Mouse (Mus musculus): ENCODE data around the gene Naglu.

Gene Naglu

GRCm38 (mm10) chr11:101069391-101070188 is at the start of gene Naglu:
TSS of gene Naglu (plus strand) at chr11:101070012.
- peak; percentile 92 to 95 for DNase-seq (ENCODE audit: low spot score in 2 of 2)

- DNase-seq (ENCODE audit: low spot score in 2 of 2) = peak in 1 of 2 experiments; percentile 38
These were observed 46.4 kb upstream of the Naglu start for GRCm38 (mm10) chr11:101023371-101023770.

GRCm38 (mm10) chr11:101024001-101024400 is 45.8 kb upstream of the Naglu start:
- no peak for DNase-seq (ENCODE audit: low spot score in 2 of 2)

GRCm38 (mm10) chr11:101027121-101027520 is 42.7 kb upstream of the Naglu start:
- DNase-seq (ENCODE audit: low spot score in 2 of 2) = no peak

- DNase-seq (ENCODE audit: low spot score in 2 of 2) = no peak
These were observed 40.5 kb upstream of the Naglu start for GRCm38 (mm10) chr11:101029320-101029719.

- no peak for DNase-seq (ENCODE audit: low spot score in 2 of 2)
These were observed 39.5 kb upstream of the Naglu start for GRCm38 (mm10) chr11:101030136-101030807.

- no peak for DNase-seq (ENCODE audit: low spot score in 2 of 2)
These were observed 39.0 kb upstream of the Naglu start for GRCm38 (mm10) chr11:101030808-101031156.

- no peak for DNase-seq (ENCODE audit: low spot score in 2 of 2)
These were observed 38.3 kb upstream of the Naglu start for GRCm38 (mm10) chr11:101031470-101031869.

- DNase-seq (ENCODE audit: low spot score in 2 of 2) = no peak
These were observed 35.8 kb upstream of the Naglu start for GRCm38 (mm10) chr11:101033856-101034500.

- DNase-seq (ENCODE audit: low spot score in 2 of 2) = no peak
These were observed 35.0 kb upstream of the Naglu start for GRCm38 (mm10) chr11:101034614-101035327.

- DNase-seq (ENCODE audit: low spot score in 2 of 2) = no peak
These were observed 34.5 kb upstream of the Naglu start for GRCm38 (mm10) chr11:101035328-101035695.

GRCm38 (mm10) chr11:101037795-101038194 is 32.0 kb upstream of the Naglu start:
- DNase-seq (ENCODE audit: low spot score in 2 of 2) = no peak

- no peak for DNase-seq (ENCODE audit: low spot score in 2 of 2)
These were observed 24.0 kb upstream of the Naglu start for GRCm38 (mm10) chr11:101045826-101046225.

GRCm38 (mm10) chr11:101046440-101046839 is 23.4 kb upstream of the Naglu start:
- DNase-seq (ENCODE audit: low spot score in 2 of 2) = no peak

- DNase-seq (ENCODE audit: low spot score in 2 of 2) = no peak
These were observed 22.3 kb upstream of the Naglu start for GRCm38 (mm10) chr11:101047502-101047901.

- DNase-seq (ENCODE audit: low spot score in 2 of 2) = no peak
These were observed 19.5 kb upstream of the Naglu start for GRCm38 (mm10) chr11:101050359-101050758.

GRCm38 (mm10) chr11:101051051-101051493 is 18.7 kb upstream of the Naglu start:
- no peak for DNase-seq (ENCODE audit: low spot score in 2 of 2)

- no peak for DNase-seq (ENCODE audit: low spot score in 2 of 2)
These were observed 18.2 kb upstream of the Naglu start for GRCm38 (mm10) chr11:101051617-101052016.

GRCm38 (mm10) chr11:101052751-101053473 is 16.9 kb upstream of the Naglu start:
- no peak for DNase-seq (ENCODE audit: low spot score in 2 of 2)

GRCm38 (mm10) chr11:101053974-101054373 is 15.8 kb upstream of the Naglu start:
- no peak for DNase-seq (ENCODE audit: low spot score in 2 of 2)

GRCm38 (mm10) chr11:101055418-101055817 is 14.4 kb upstream of the Naglu start:
- DNase-seq (ENCODE audit: low spot score in 2 of 2) = no peak
